Mouse (Mus musculus): ENCODE results near the gene Mecom. TPM values are rescaled to one million over a fixed set of nuclear protein-coding genes. Genes with fewer than 3 reads are reported as not detected.

Gene Mecom
- polyA plus RNA-seq, 1 experiment, result 0.19 TPM

- no peak overlapping the region for H3K4me3 ChIP-seq (ENCODE audit: control insufficient read depth, low read depth, low read length)
- no peaks in the 10 kb centered on the region for H3K36me3 ChIP-seq (ENCODE audit: control insufficient read depth, insufficient read depth, low read length)
- no peaks in the 10 kb centered on the region for H3K4me1 ChIP-seq (ENCODE audit: control insufficient read depth, insufficient read depth, low read length)
- H3K27me3 ChIP-seq (ENCODE audit: control insufficient read depth, insufficient read depth, low read length), result no peaks in the 10 kb centered on the region
- no peak for TF ChIP-seq POLR2A (IDR thresholded peaks at IDR 0.05; ENCODE audit: control insufficient read depth, low read depth, low read length)
- H3K27ac ChIP-seq (ENCODE audit: control insufficient read depth, insufficient read depth, low read depth, low read length), result no peak overlapping the region
Observed at GRCm38 (mm10) chr3:30560677-30561314, 13.0 kb upstream of the Mecom start.

GRCm38 (mm10) chr3:30553741-30554140, 5.9 kb upstream of the Mecom start:
- TF ChIP-seq POLR2A (IDR thresholded peaks at IDR 0.05; ENCODE audit: control insufficient read depth, low read depth, low read length), result no peak
- TF ChIP-seq CTCF (IDR thresholded peaks at IDR 0.05; ENCODE audit: control insufficient read depth, insufficient read depth, insufficient replicate concordance, low read depth, low read length), result no peak
- Histone ChIP-seq H3K27ac (ENCODE audit: control insufficient read depth, insufficient read depth, low read depth, low read length) (no peak overlapping the region), H3K36me3 (ENCODE audit: control insufficient read depth, insufficient read depth, low read length) (no peaks in the 10 kb centered on the region), H3K27me3 (ENCODE audit: control insufficient read depth, insufficient read depth, low read length) (no peaks in the 10 kb centered on the region), H3K4me1 (ENCODE audit: control insufficient read depth, insufficient read depth, low read length) (no peaks in the 10 kb centered on the region), H3K4me3 (ENCODE audit: control insufficient read depth, low read depth, low read length) (no peak overlapping the region)

- TF ChIP-seq POLR2A (IDR thresholded peaks at IDR 0.05; ENCODE audit: control insufficient read depth, low read depth, low read length) (no peak), CTCF (IDR thresholded peaks at IDR 0.05; ENCODE audit: control insufficient read depth, insufficient read depth, insufficient replicate concordance, low read depth, low read length) (no peak)
- Histone ChIP-seq H3K27ac (ENCODE audit: control insufficient read depth, insufficient read depth, low read depth, low read length) (no peak overlapping the region), H3K27me3 (ENCODE audit: control insufficient read depth, insufficient read depth, low read length) (no peaks in the 10 kb centered on the region)
Observed at GRCm38 (mm10) chr3:30550218-30550617, 2.4 kb upstream of the Mecom start.

GRCm38 (mm10) chr3:30548928-30549327, 1.1 kb upstream of the Mecom start:
- Histone ChIP-seq H3K4me1 (ENCODE audit: control insufficient read depth, insufficient read depth, low read length) (peaks cover 15% of the 10 kb centered on the region), H3K4me3 (ENCODE audit: control insufficient read depth, low read depth, low read length) (no peak overlapping the region), H3K27ac (ENCODE audit: control insufficient read depth, insufficient read depth, low read depth, low read length) (no peak overlapping the region), H3K27me3 (ENCODE audit: control insufficient read depth, insufficient read depth, low read length) (no peaks in the 10 kb centered on the region), H3K36me3 (ENCODE audit: control insufficient read depth, insufficient read depth, low read length) (no peaks in the 10 kb centered on the region)
- TF ChIP-seq CTCF (IDR thresholded peaks at IDR 0.05; ENCODE audit: control insufficient read depth, insufficient read depth, insufficient replicate concordance, low read depth, low read length), result no peak

More at GRCm38 (mm10) chr3:30550218-30550617, 2.4 kb upstream of the Mecom start:
- H3K36me3 ChIP-seq (ENCODE audit: control insufficient read depth, insufficient read depth, low read length), result no peaks in the 10 kb centered on the region
- H3K4me1 ChIP-seq (ENCODE audit: control insufficient read depth, insufficient read depth, low read length), result peaks cover 12% of the 10 kb centered on the region
- H3K4me3 ChIP-seq (ENCODE audit: control insufficient read depth, low read depth, low read length), result no peak overlapping the region

GRCm38 (mm10) chr3:30546831-30547369, 908 bp downstream of the Mecom start:
- H3K27me3 ChIP-seq (ENCODE audit: control insufficient read depth, insufficient read depth, low read length), result no peaks in the 10 kb centered on the region
- no peaks in the 10 kb centered on the region for H3K36me3 ChIP-seq (ENCODE audit: control insufficient read depth, insufficient read depth, low read length)
- H3K4me3 ChIP-seq (ENCODE audit: control insufficient read depth, low read depth, low read length), result peak overlapping the region; percentile 57
- TF ChIP-seq POLR2A (IDR thresholded peaks at IDR 0.05; ENCODE audit: control insufficient read depth, low read depth, low read length), result no peak
- H3K27ac ChIP-seq (ENCODE audit: control insufficient read depth, insufficient read depth, low read depth, low read length), result no peak overlapping the region
- H3K4me1 ChIP-seq (ENCODE audit: control insufficient read depth, insufficient read depth, low read length), result peaks cover 15% of the 10 kb centered on the region

GRCm38 (mm10) chr3:30546366-30546765, 1.4 kb downstream of the Mecom start:
- no peak for TF ChIP-seq CTCF (IDR thresholded peaks at IDR 0.05; ENCODE audit: control insufficient read depth, insufficient read depth, insufficient replicate concordance, low read depth, low read length)
- TF ChIP-seq POLR2A (IDR thresholded peaks at IDR 0.05; ENCODE audit: control insufficient read depth, low read depth, low read length), result no peak

GRCm38 (mm10) chr3:30545246-30545645, 2.6 kb downstream of the Mecom start:
- Histone ChIP-seq H3K27ac (ENCODE audit: control insufficient read depth, insufficient read depth, low read depth, low read length) (no peak overlapping the region), H3K4me3 (ENCODE audit: control insufficient read depth, low read depth, low read length) (no peak overlapping the region), H3K36me3 (ENCODE audit: control insufficient read depth, insufficient read depth, low read length) (no peaks in the 10 kb centered on the region), H3K27me3 (ENCODE audit: control insufficient read depth, insufficient read depth, low read length) (no peaks in the 10 kb centered on the region), H3K4me1 (ENCODE audit: control insufficient read depth, insufficient read depth, low read length) (peaks cover 15% of the 10 kb centered on the region)
- no peak for TF ChIP-seq CTCF (IDR thresholded peaks at IDR 0.05; ENCODE audit: control insufficient read depth, insufficient read depth, insufficient replicate concordance, low read depth, low read length)
- no peak for TF ChIP-seq POLR2A (IDR thresholded peaks at IDR 0.05; ENCODE audit: control insufficient read depth, low read depth, low read length)

More at GRCm38 (mm10) chr3:30546366-30546765, 1.4 kb downstream of the Mecom start:
- Histone ChIP-seq H3K36me3 (ENCODE audit: control insufficient read depth, insufficient read depth, low read length) (no peaks in the 10 kb centered on the region), H3K4me1 (ENCODE audit: control insufficient read depth, insufficient read depth, low read length) (peaks cover 15% of the 10 kb centered on the region), H3K27ac (ENCODE audit: control insufficient read depth, insufficient read depth, low read depth, low read length) (no peak overlapping the region), H3K27me3 (ENCODE audit: control insufficient read depth, insufficient read depth, low read length) (no peaks in the 10 kb centered on the region), H3K4me3 (ENCODE audit: control insufficient read depth, low read depth, low read length) (peak overlapping the region; percentile 57)
